Mouse (Mus musculus): ENCODE data around the gene Rnft1.

DNA sequence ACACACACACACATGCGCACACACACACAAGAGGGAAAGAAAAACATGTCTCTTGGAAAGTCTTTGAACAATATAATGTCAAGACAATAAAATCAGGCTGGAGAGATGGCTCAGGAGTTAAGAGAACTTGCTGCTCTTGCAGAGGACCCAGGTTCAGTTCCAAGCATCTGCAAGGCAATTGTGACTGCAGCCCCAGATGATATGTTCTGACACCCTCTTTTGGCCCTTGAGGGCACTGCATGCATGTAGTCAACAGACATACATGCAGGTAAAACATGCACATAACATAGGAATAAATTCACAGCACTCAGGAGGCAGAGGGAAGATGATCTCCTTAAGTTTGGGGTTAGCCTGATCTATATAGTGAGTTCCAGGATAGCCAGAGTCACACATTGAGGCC, 63.0 kb downstream of the Rnft1 start:
- no peak for TF ChIP-seq E2F4 (IDR thresholded peaks at IDR 0.05; ENCODE audit: insufficient replicate concordance, low read depth, low read length)
- TF ChIP-seq EP300 (IDR thresholded peaks at IDR 0.05; ENCODE audit: low read length) = no peak
- TF ChIP-seq ZC3H11A (IDR thresholded peaks at IDR 0.05; ENCODE audit: low read depth, low read length) = no peak
